Mouse (Mus musculus) layer of hippocampus, adult 9-10 months (tissue): Measurements from ENCODE around the gene Prkd3.

Source experiments
- DNase-seq: peaks from one replicate; pipeline ENCODE4 v3.0.0; 2022; ENCODE audit warnings: low spot score

The Prkd3 gene

GRCm38 (mm10) chr17:78936466-78937228 is 84.0 kb downstream of the Prkd3 start, which contains the start of the genes Cebpz and Ndufaf7:
Cebpz (minus strand) TSS chr17:78937066.
Ndufaf7 (plus strand) TSS chr17:78937136.
- DNase-seq, result peak; percentile 92

- DNase-seq, result no peak
Measured at GRCm38 (mm10) chr17:78935857-78936256, 84.8 kb downstream of the Prkd3 start.

- no peak for DNase-seq
Measured at GRCm38 (mm10) chr17:78917696-78918095, 102.9 kb downstream of the Prkd3 start.

GRCm38 (mm10) chr17:78916899-78917298 is 103.7 kb downstream of the Prkd3 start:
- no peak for DNase-seq

GRCm38 (mm10) chr17:78916369-78916813 is 104.2 kb downstream of the Prkd3 start, which contains the start of gene Cebpzos:
Cebpzos (plus strand) TSS chr17:78916500.
- peak; percentile 77 for DNase-seq

GRCm38 (mm10) chr17:78915772-78916171 is 104.8 kb downstream of the Prkd3 start:
- no peak for DNase-seq

GRCm38 (mm10) chr17:78913921-78914320 is 106.7 kb downstream of the Prkd3 start:
- no peak for DNase-seq

GRCm38 (mm10) chr17:78912861-78913281 is 107.7 kb downstream of the Prkd3 start:
- DNase-seq, result no peak

GRCm38 (mm10) chr17:78909374-78909773 is 111.2 kb downstream of the Prkd3 start:
- DNase-seq, result no peak

GRCm38 (mm10) chr17:78906892-78907291 is 113.7 kb downstream of the Prkd3 start, which contains the start of gene Sult6b1:
Sult6b1 (minus strand) TSS chr17:78906992.
- DNase-seq, result no peak

GRCm38 (mm10) chr17:78903158-78903557 is 117.5 kb downstream of the Prkd3 start:
- no peak for DNase-seq
